In the genomic region with DNA sequence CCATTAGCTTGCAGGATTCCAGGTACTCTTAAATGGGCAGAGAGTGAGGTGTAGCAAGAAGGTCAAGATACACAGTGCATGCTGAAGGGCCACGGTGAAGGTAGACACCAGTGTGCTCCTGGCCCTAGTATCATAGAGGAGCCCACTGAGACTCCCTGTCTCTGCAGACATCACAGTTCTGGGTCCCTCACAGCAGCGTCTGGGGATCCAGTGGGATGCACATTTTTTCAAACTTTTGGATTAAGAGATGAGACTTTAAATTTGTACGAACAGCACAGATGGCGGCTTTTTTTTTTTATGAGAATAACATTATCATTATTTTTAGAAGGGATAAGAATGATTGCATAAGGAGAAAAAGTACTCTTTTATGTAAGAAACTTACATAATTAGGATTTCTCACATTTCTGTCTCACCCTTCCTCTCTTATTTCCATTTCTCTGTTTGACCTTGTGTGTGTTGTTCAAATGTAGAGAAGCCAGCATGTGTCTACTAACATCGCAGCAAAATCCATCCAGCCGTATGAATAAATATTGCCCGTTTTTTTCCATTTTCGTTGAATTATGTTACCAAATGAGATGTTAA, we compare ENCODE assay signal across 10 mouse cellular contexts.
"Had no signal": no experiment of that assay in that cellular context is flagged by ENCODE, and none has a peak within 500 bp of the region (broad histone marks: within the 10 kb centered on the region; RNA-seq: fewer than 3 reads in every experiment).

No protein-coding gene starts in this region.

- ATAC-seq: intestine, postnatal 0 days; lung, postnatal 0 days; midbrain, embryonic 13.5 days had no signal

- DNase-seq: kidney, adult 8-10 months; kidney, postnatal 25 days; lung, adult 2 months; lung, postnatal 36 days; thymus, postnatal 4 days had no signal

- H3K4me3 ChIP-seq: limb, embryonic 10.5 days; liver, embryonic 15.5 days; midbrain, embryonic 13.5 days had no signal

- H3K27ac ChIP-seq: limb, embryonic 10.5 days; liver, embryonic 15.5 days; midbrain, embryonic 13.5 days had no signal
